Mouse (Mus musculus) neural tube, embryonic 11.5 days (tissue): ENCODE measurements around the gene D17H6S53E. TPM values are rescaled to one million over a fixed set of nuclear protein-coding genes. Genes with fewer than 3 reads are reported as not detected.

Experiments used
- ATAC-seq: fragments of 200-750 bp; cut with Nextera tagmentation; 2 replicates; pipeline ENCODE4 v1.8.0; 2017; ENCODE audit warnings: moderate number of reproducible peaks, mild to moderate bottlenecking, moderate TSS enrichment, moderate library complexity; ENCODE audit not compliant: insufficient read depth, low FRiP score, low TSS enrichment
- DNase-seq: peaks from one replicate; pipeline ENCODE4 v3.0.0-alpha.2; 2015; ENCODE audit warnings: low spot score
- H3K27ac ChIP-seq: fragments of 300-500 bp; sonication (generic); 2 replicates; pipeline ENCODE4 v1.5.1; 2014; ENCODE audit warnings: low read depth, mild to moderate bottlenecking, low read length
- H3K27me3 ChIP-seq: fragments of 300-500 bp; sonication (generic); 2 replicates; pipeline ENCODE4 v1.6.1; 2014; ENCODE audit warnings: mild to moderate bottlenecking, low read length, mixed read lengths; ENCODE audit not compliant: control insufficient read depth, insufficient read depth
- H3K36me3 ChIP-seq: fragments of 300-500 bp; sonication (generic); 2 replicates; pipeline ENCODE4 v1.6.1; 2014; ENCODE audit warnings: mild to moderate bottlenecking, low read length, moderate library complexity, mixed read lengths; ENCODE audit not compliant: control insufficient read depth, insufficient read depth
- H3K4me1 ChIP-seq: fragments of 300-500 bp; sonication (generic); 2 replicates; pipeline ENCODE4 v1.6.1; 2014; ENCODE audit warnings: low read length, mixed read lengths; ENCODE audit not compliant: control insufficient read depth, insufficient read depth
- H3K4me2 ChIP-seq: fragments of 300-500 bp; sonication (generic); 2 replicates; pipeline ENCODE4 v1.6.1; 2014; ENCODE audit warnings: low read depth, mild to moderate bottlenecking, moderate library complexity
- H3K4me3 ChIP-seq: fragments of 300-500 bp; sonication (generic); 2 replicates; pipeline ENCODE4 v1.5.1; 2014; ENCODE audit warnings: low read depth, low read length
- H3K9ac ChIP-seq: fragments of 300-500 bp; sonication (generic); 2 replicates; pipeline ENCODE4 v1.6.1; 2014; ENCODE audit warnings: mild to moderate bottlenecking, low read length
- H3K9me3 ChIP-seq: fragments of 300-500 bp; sonication (generic); 2 replicates; pipeline ENCODE4 v1.6.1; 2016; ENCODE audit warnings: low read length; ENCODE audit not compliant: control insufficient read depth
- WGBS: fragments of 180-500 bp; shearing (Covaris S2); extraction: QIAGEN DNeasy Blood & Tissue Kit; methylation state at CpG from one replicate; pipeline ENCODE4 v1.1.7; 2014; 5-methylcytosine and 5-hydroxymethylcytosine counted together
- polyA plus RNA-seq: library from polyadenylated mRNA; unstranded; fragments of >200 nt; fragmentation: Nextera tagmentation; extraction: Ambion mirVana; gene quantifications from 2 replicates; pipeline ENCODE4 v1.2.1, GENCODE M21; 2014

Gene D17H6S53E
- polyA plus RNA-seq, 1 experiment from 2014 or later = 7.0 TPM

- DNase-seq = no peak
- Histone ChIP-seq H3K4me1 (no peaks in the 10 kb centered on the region), H3K27me3 (no peaks in the 10 kb centered on the region), H3K4me2 (no peak overlapping the region), H3K36me3 (peaks cover 16% of the 10 kb centered on the region), H3K27ac (no peak overlapping the region), H3K9me3 (no peaks in the 10 kb centered on the region), H3K9ac (no peak overlapping the region; the same call in 1 of the 2 replicates), H3K4me3 (no peak overlapping the region)
- ATAC-seq = no peak
- 86% methylated on average over 12 of the region's 12 CpGs for WGBS
Measured at GRCm38 (mm10) chr17:35096597-35096996, 29.6 kb upstream of the D17H6S53E start.

GRCm38 (mm10) chr17:35097164-35097655 is 29.0 kb upstream of the D17H6S53E start:
- Histone ChIP-seq H3K36me3 (peaks cover 20% of the 10 kb centered on the region), H3K27me3 (no peaks in the 10 kb centered on the region), H3K27ac (no peak overlapping the region), H3K4me1 (no peaks in the 10 kb centered on the region), H3K4me3 (no peak overlapping the region), H3K4me2 (no peak overlapping the region), H3K9ac (no peak overlapping the region; the same call in 1 of the 2 replicates), H3K9me3 (no peaks in the 10 kb centered on the region)
- 88% methylated on average over 12 of the region's 12 CpGs for WGBS
- DNase-seq (no peak), ATAC-seq (no peak)

GRCm38 (mm10) chr17:35100196-35100765 is 25.9 kb upstream of the D17H6S53E start:
- Histone ChIP-seq H3K4me2 (no peak overlapping the region), H3K9ac (no peak overlapping the region), H3K9me3 (no peaks in the 10 kb centered on the region), H3K27me3 (no peaks in the 10 kb centered on the region), H3K36me3 (peaks cover 20% of the 10 kb centered on the region), H3K27ac (no peak overlapping the region), H3K4me3 (no peak overlapping the region), H3K4me1 (no peaks in the 10 kb centered on the region)
- ATAC-seq = no peak
- WGBS = 77% methylated on average over 10 of the region's 10 CpGs
- DNase-seq = no peak

- H3K9me3 ChIP-seq = no peaks in the 10 kb centered on the region
- no peak overlapping the region for H3K4me3 ChIP-seq
- H3K36me3 ChIP-seq = peaks cover 20% of the 10 kb centered on the region
- ATAC-seq (no peak), DNase-seq (no peak)
- 94% methylated on average over 11 of the region's 11 CpGs for WGBS
- H3K9ac ChIP-seq = no peak overlapping the region
- H3K27ac ChIP-seq = no peak overlapping the region
- H3K4me2 ChIP-seq = no peak overlapping the region
- H3K4me1 ChIP-seq = no peaks in the 10 kb centered on the region
- H3K27me3 ChIP-seq = no peaks in the 10 kb centered on the region
Measured at GRCm38 (mm10) chr17:35101161-35101560, 25.0 kb upstream of the D17H6S53E start.

- H3K4me3 ChIP-seq = no peak overlapping the region
- no peak for DNase-seq
- H3K9me3 ChIP-seq = no peaks in the 10 kb centered on the region
- H3K4me2 ChIP-seq = no peak overlapping the region
- H3K4me1 ChIP-seq = no peaks in the 10 kb centered on the region
- peaks cover 15% of the 10 kb centered on the region for H3K36me3 ChIP-seq
- no peak overlapping the region for H3K9ac ChIP-seq
- no peak overlapping the region for H3K27ac ChIP-seq
- no peak for ATAC-seq
- no peaks in the 10 kb centered on the region for H3K27me3 ChIP-seq
- 82% methylated on average over 8 of the region's 8 CpGs for WGBS
Measured at GRCm38 (mm10) chr17:35102299-35102698, 23.9 kb upstream of the D17H6S53E start.

- WGBS = 71% methylated on average over 6 of the region's 6 CpGs
- Histone ChIP-seq H3K4me1 (no peaks in the 10 kb centered on the region), H3K27ac (no peak overlapping the region), H3K9ac (0 out of 2 replicates have a peak overlapping the region, but pooled peaks have one; percentile 4), H3K4me3 (no peak overlapping the region), H3K9me3 (no peaks in the 10 kb centered on the region), H3K4me2 (no peak overlapping the region), H3K27me3 (no peaks in the 10 kb centered on the region), H3K36me3 (peaks cover 15% of the 10 kb centered on the region)
- DNase-seq (no peak), ATAC-seq (no peak)
Measured at GRCm38 (mm10) chr17:35103221-35103690, 22.9 kb upstream of the D17H6S53E start.

GRCm38 (mm10) chr17:35104079-35104478 is 22.1 kb upstream of the D17H6S53E start:
- H3K27ac ChIP-seq = no peak overlapping the region
- ATAC-seq = no peak
- 90% methylated on average over 7 of the region's 7 CpGs for WGBS
- H3K4me2 ChIP-seq = no peak overlapping the region
- peaks cover 13% of the 10 kb centered on the region for H3K36me3 ChIP-seq
- H3K9me3 ChIP-seq = no peaks in the 10 kb centered on the region
- H3K4me1 ChIP-seq = no peaks in the 10 kb centered on the region
- H3K9ac ChIP-seq = no peak overlapping the region
- H3K4me3 ChIP-seq = no peak overlapping the region
- no peaks in the 10 kb centered on the region for H3K27me3 ChIP-seq
- DNase-seq = no peak

- H3K4me2 ChIP-seq = no peak overlapping the region
- H3K27ac ChIP-seq = no peak overlapping the region
- WGBS = 78% methylated on average over 6 of the region's 6 CpGs
- H3K9ac ChIP-seq = no peak overlapping the region
- no peaks in the 10 kb centered on the region for H3K27me3 ChIP-seq
- no peak overlapping the region for H3K4me3 ChIP-seq
- no peak for DNase-seq
- no peak for ATAC-seq
- no peaks in the 10 kb centered on the region for H3K9me3 ChIP-seq
- H3K36me3 ChIP-seq = peaks cover 13% of the 10 kb centered on the region
- H3K4me1 ChIP-seq = no peaks in the 10 kb centered on the region
Measured at GRCm38 (mm10) chr17:35104754-35105153, 21.4 kb upstream of the D17H6S53E start.

- no peak overlapping the region for H3K4me3 ChIP-seq
- DNase-seq (peak; percentile 47), ATAC-seq (no peak)
- 0 out of 2 replicates have a peak overlapping the region, but pooled peaks have one; percentile 19 for H3K4me2 ChIP-seq
- no peak overlapping the region for H3K27ac ChIP-seq
- WGBS = 27% methylated on average over 13 of the region's 13 CpGs
- H3K9ac ChIP-seq = peak overlapping the region; percentile 47
- no peaks in the 10 kb centered on the region for H3K4me1 ChIP-seq
- no peaks in the 10 kb centered on the region for H3K27me3 ChIP-seq
- peaks cover 11% of the 10 kb centered on the region for H3K36me3 ChIP-seq
- no peaks in the 10 kb centered on the region for H3K9me3 ChIP-seq
Measured at GRCm38 (mm10) chr17:35105740-35106389, 20.3 kb upstream of the D17H6S53E start.
